Mouse (Mus musculus): ENCODE results near the gene Paqr9. TPM values are rescaled to one million over a fixed set of nuclear protein-coding genes. Genes with fewer than 3 reads are reported as not detected.

Gene Paqr9
- polyA plus RNA-seq, 3 experiments from 2014 or later = not detected

DNA sequence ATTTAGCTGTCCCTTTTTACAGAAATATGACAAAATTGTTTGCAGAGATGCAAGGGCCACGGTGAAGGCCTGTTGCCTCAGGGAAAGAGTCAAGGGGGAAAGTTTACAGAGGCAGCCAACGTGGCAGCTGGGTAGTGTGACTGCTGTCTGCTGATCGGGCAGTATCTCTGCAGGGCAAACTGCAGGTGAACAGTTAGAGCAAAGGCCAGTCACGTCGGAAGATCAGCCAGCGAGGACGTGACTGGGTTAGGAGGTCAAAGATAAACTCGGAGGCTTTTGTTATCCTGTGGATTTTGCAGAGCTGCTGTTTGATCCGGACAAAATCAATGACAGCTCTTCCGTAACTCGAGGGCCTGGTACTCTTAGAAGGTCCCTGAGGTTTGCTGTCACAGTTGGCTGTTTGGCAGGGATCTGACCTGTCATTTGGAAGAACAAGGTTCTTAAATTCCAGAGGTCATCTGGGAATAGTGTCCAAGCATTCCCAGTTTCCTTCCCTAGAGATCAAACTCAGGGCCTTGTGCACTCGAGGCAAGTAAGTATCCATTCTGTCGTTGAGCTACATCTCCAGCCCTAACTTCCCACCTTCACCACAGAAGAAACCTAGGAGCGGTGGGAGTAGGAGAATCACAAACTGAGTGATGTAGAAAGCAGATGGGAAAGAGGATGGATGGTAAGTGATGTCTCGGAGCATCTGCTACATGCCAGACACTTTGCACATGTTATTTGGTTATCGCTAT, 21.7 kb downstream of the Paqr9 start:
- ATAC-seq = no peak

DNA sequence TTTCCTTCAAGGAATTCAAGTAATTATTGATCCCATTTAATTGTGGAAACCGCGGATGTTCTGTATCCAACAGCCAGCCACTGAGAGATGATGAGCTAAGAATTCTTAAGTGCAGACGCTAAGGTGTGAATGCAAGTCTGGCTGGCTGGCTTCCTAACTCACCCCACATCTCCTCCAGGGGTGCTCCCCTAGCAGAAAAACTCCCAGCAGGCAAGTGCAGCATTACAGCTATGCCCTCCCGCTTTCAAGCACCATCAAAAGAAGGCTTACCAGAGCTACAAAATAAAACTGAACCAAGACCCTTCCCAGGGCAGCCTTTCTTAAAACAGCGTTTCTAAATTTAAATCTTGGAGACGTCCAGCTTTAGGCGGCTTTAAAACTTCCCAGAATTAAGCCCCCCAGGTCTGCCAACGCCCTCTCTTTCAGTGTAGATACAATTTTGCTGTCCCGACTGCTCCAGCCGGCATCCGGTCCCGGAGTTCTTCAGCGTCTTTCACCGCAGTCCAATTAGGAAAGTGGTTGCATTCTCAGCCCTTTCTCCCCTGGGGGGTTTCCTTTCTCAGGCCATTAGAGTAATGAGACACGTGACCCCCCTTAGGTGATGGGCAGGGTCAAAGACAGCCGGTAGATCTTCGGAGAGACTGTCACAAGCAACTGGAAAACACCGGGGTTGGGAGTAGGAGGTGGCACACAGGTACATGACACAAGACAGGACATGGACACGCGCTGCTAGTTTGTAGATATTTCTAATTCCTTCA, 22.5 kb downstream of the Paqr9 start:
- no peak for ATAC-seq

- no peak for ATAC-seq
Observed at GRCm38 (mm10) chr9:95582555-95582954, 23.1 kb downstream of the Paqr9 start.

DNA sequence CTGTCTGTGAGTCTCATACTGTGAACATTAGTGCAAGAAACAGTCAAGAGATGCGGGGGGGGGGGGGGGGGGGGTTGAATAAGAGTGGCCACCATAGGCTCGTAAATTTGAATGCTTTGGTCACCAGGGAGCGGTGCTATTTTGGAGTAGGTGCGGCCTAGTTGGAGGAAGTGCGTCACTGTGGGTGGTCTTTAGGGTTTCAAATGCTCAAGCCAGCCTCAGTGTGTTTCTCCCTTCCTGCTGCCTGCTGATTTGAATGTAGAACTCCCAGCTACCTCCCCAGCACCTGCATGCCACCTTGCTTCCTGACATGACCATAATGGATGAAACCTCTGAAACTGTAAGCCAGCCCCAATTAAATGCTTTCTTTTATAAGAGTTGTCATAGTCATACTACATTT, 26.6 kb downstream of the Paqr9 start:
- ATAC-seq = no peak

GRCm38 (mm10) chr9:95588070-95588469, 28.6 kb downstream of the Paqr9 start:
- ATAC-seq = no peak

GRCm38 (mm10) chr9:95594291-95594690, 34.8 kb downstream of the Paqr9 start:
- ATAC-seq = no peak

- ATAC-seq = no peak
Observed at GRCm38 (mm10) chr9:95597466-95598178, 38.2 kb downstream of the Paqr9 start.

GRCm38 (mm10) chr9:95598179-95598721, 38.8 kb downstream of the Paqr9 start:
- no peak for ATAC-seq

- ATAC-seq = no peak
Observed at GRCm38 (mm10) chr9:95599399-95599798, 39.9 kb downstream of the Paqr9 start.

DNA sequence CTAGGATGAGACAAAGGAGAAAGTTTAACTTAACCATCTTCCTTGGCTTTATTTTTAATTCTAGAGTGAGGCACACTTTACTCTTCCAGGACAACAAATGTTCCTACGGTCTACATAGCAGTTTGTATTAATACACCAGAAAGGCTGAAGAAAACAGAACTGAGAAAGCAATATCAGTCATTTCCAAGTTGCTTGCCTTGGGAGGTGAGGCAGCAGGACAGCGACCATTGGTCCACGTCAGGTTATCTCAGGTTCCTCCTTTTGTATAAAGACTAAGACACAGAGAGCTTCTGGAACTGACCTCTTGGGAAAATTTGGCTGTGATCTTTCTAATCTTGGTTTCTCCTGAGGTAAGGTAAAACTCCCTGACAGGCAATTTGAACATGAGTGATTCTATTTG, 43.4 kb downstream of the Paqr9 start:
- no peak for ATAC-seq

DNA sequence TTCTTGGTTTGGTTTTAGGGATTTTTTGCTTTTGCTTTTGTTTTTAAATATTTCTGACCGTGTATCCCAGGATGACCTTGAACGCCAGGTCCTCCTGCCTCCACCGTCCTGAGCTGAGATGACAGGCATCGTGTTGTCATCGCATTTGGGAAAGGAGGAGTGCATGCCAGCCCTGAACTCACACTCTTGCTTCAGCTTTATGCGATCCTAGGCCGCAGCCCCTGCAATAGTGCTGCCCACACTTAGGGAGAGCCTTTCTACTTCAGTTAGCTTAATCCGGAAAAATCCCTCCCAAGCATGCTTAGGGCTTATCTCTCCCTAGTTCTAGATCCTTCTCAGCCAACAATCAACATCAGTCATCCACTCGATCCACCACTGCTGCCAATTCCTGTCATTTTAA, 43.9 kb downstream of the Paqr9 start:
- no peak for ATAC-seq

- no peak for ATAC-seq
Observed at GRCm38 (mm10) chr9:95607196-95607595, 47.7 kb downstream of the Paqr9 start.

DNA sequence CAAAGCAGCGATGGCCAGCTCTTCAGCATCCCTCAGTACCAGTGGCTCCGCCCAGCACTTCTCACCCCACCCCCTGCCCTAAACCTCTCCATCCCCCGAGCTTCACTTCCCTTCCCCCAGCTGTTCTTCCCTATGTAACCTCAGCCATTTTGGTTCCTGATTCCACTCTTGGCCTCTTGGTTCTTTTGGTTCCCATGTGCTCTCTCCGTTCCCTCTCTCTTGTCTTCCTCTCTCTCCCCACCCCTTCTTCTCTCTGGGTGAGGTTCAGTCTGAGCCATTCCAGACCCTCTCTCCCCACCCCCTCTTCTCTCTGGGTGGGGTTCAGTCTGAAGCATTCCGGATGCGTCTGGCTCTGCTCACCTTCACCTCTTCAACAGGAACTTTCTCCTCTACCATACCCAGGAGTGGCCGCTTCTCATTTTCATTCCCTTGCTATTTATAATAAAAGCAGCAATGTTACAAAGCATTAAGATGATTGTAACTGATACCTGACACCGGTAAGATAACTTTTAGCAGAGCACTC, 52.9 kb downstream of the Paqr9 start:
- ATAC-seq = no peak

DNA sequence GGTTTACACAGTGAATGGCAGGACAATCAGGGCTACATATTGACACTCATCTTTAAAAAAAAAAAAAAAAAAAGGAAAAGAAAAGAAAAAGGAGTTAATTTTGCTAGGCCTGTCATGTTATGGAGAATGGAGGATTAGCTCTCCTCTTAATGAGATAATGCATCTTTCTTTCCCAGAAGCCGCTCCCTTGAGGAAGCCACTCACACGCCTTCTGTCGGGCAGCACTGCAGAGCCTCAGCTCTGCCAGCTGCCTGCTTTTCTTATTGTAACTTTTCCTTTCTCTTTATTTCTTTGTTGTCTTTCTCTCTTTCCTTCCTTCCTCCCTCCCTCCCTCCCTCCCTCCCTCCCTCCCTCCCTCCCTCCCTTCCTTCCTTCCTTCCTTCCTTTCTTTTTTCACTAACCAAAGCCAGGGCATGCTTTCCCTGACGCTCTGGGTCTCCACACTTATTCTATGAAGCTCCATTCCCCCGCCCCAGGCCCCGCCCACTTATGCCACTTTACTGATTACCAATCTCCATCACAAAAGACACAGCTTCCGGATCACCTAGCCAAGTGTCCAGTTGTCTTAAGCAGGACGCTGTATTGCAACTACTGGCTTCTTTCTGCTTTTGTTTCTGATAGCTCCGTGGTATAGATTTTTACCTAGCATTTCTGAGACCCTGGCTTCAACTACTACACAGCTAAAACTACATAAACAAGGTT, 54.1 kb downstream of the Paqr9 start:
- ATAC-seq = no peak

DNA sequence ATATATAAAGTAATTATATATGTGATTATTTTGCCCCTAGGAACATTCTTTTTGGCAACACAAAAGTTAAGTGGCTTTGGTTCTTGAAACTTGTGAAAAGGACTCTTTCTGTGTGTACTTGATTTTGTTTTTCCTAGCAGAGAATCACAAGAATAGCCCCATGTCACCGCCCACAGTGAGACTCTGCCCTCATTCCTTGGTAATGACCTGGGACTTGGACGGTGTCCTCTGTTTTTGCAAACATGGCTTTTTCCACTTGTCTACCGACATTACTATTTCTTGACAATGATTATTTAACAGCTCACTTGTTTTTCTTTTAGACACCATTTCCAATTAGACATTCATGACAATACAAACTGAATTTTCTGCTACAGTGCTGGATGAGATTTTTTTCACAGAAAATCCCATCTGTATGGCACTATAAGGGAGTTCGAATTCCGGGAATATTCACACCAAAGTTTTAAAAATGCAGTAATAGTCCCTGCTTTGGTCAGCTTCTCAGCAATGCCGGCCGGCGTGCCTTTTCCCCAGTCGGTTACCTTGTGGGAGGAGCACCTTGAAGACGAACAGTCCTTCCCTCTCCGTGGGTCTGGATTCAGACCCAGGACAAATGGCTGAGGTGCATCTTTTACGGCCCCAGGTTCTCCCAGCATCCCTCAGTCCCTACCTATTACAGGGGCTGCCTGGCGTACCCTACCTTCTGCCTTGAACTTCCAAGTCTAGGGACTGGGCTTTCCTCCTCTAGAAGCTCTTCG, 55.6 kb downstream of the Paqr9 start:
- no peak for ATAC-seq

- no peak for ATAC-seq
Observed at GRCm38 (mm10) chr9:95615961-95616360, 56.5 kb downstream of the Paqr9 start.

Other genes starting within 250 kb of the Paqr9 start
- 10 to 100 TPM in 1 of 3 experiments, 1 to 10 TPM in 2; 6.1 to 15.1 (median 7.3) TPM for gene Chst2, start 152.9 kb upstream of the Paqr9 start, polyA plus RNA-seq (2017; shearing (Covaris generic))
- 100 to 1,000 TPM; 196 to 252 (median 205) TPM for gene U2surp, start 47.7 kb upstream of the Paqr9 start, polyA plus RNA-seq (2017; shearing (Covaris generic))
- under 1 TPM in 2 of 3 experiments, not detected in 1; 0.16 to 0.19 TPM for gene Pcolce2, start 77.9 kb downstream of the Paqr9 start, polyA plus RNA-seq (2017; shearing (Covaris generic))
- gene Trpc1, start 190.7 kb downstream of the Paqr9 start, polyA plus RNA-seq (2017; shearing (Covaris generic)) = under 1 TPM; 0.34 to 0.60 (median 0.38) TPM